Mouse (Mus musculus): ENCODE measurements at regions not wholly inside any gene's neighbourhood (a gene's known extent, or its start where the extent isn't known, plus 50 kb on each side); places are given as distances from the start of the nearest gene placed in this dataset.
"Not testable (repeated sequence)": the region's sequence is repeated elsewhere in the genome, so short reads cannot be mapped to it uniquely, and the experiment has no call there.

DNA sequence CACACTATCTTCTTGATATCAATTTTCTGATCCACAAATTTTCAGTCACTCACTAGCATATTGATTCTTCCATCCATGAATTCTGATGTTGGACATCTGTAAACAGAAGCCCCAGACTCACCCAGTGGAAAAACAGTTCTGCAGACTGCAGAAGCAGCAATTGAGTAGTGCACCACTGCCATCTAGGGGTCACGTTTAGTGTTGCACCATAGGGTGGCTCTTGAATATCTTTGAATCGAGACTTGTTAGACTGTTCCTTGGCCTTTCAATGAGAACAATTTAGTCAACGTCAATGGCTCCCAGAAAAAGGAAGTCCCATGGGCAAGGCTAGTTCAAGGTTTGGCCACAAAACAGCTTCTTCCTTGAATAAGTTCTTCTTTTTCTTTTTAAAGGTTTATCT is 828.1 kb downstream of the Gm10330 start:
- H3K4me3 ChIP-seq (ENCODE audit: insufficient read depth, low read length); H3K27ac ChIP-seq (ENCODE audit: insufficient read depth, low read length); H3K4me1 ChIP-seq (ENCODE audit: control insufficient read depth, insufficient read depth, low read length): not testable (repeated sequence)

DNA sequence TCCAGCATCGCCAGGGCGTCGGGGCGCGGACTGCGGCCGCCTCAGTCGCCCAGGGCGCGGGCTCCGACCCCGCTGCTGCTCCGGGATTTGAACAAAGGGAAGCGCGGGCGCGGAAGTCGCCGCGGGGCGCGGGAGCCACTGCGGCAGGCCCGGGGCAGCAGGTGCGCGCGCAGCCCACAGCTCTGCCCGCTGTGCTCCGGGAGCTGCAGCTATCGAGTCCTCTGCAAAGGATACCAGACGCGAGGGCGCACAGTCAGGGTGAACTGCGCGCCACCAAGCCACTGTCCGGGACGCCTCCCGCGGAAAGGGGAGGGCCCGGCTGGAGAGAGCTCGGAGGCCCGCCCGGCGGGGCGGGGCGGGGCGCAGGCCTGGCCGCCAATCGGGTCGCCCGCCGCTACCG is 873.9 kb downstream of the Gm10330 start:
- H3K4me3 ChIP-seq (ENCODE audit: insufficient read depth, low read length): peak overlapping the region; percentile 41
- not testable (repeated sequence) for H3K4me1 ChIP-seq (ENCODE audit: control insufficient read depth, insufficient read depth, low read length); H3K27ac ChIP-seq (ENCODE audit: insufficient read depth, low read length)
